11 mouse cellular contexts compared by ENCODE assay signal in the genomic region with DNA sequence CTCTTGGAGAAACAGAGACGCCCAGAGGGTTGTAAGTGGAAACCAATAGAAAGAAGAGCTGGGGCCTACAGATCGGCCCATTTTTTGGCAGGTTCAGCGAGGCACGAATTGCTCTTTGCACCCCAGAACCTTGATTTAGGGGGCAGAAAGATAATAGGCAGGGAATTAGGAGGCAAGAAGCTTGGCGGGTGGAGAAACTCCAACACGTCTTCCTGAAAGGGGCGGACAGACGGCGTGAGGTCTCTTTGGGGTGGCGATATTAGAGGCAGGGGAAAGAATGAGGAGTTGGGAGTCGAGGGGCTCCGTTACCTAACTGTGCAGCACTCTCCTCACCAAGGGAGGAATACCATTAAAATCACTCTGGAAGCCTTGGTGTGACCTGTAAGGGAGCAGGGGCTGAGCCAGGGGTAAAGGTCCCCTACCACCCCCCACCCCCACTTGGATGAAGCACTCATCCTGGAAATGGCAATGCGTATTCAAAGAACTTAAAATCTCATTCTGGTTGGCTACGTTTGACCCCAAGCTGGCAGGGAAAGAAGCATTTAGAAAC. TPM values are rescaled to one million over a fixed set of nuclear protein-coding genes. Genes with fewer than 3 reads are reported as not detected.
DNase-seq lines count a peak whose midpoint lies in the region; ATAC-seq and TF ChIP-seq lines count a peak whose summit lies in the region.
"Had no signal": no experiment of that assay in that cellular context is flagged by ENCODE, and none has a peak within 500 bp of the region (broad histone marks: within the 10 kb centered on the region; RNA-seq: fewer than 3 reads in every experiment).

No protein-coding gene starts in this region.

- ATAC-seq in forebrain, postnatal 0 days: no peak
- ATAC-seq in kidney, postnatal 0 days (replicated peaks; ENCODE audit: low FRiP score, low read depth): no peak
- no peak for ATAC-seq in kidney, embryonic 15.5 days (replicated peaks; ENCODE audit: low FRiP score)
- no peak for ATAC-seq in hindbrain, embryonic 11.5 days (ENCODE audit: low FRiP score)
- ATAC-seq in midbrain, embryonic 14.5 days (ENCODE audit: low FRiP score, low TSS enrichment): no peak
- no peak for ATAC-seq in erythroblast, adult 5-6 weeks (replicated peaks; ENCODE audit: low FRiP score, poor library complexity, severe bottlenecking)

- H3K36me3 ChIP-seq in forebrain, embryonic 10.5 days (replicated peaks): no peaks in the 10 kb centered on the region
- H3K36me3 ChIP-seq in forebrain, postnatal 0 days (ENCODE audit: insufficient read depth): no peaks in the 10 kb centered on the region
- no peaks in the 10 kb centered on the region for H3K36me3 ChIP-seq in kidney, postnatal 0 days (ENCODE audit: insufficient read depth, low read length)
- H3K36me3 ChIP-seq in kidney, embryonic 15.5 days: no peaks in the 10 kb centered on the region
- no peaks in the 10 kb centered on the region for H3K36me3 ChIP-seq in hindbrain, embryonic 11.5 days (ENCODE audit: control insufficient read depth, insufficient read depth, low read length)
- no peaks in the 10 kb centered on the region for H3K36me3 ChIP-seq in midbrain, embryonic 14.5 days (ENCODE audit: control insufficient read depth, insufficient read depth, low read length)

- H3K4me2 ChIP-seq in forebrain, postnatal 0 days (ENCODE audit: low read depth): no peak overlapping the region
- 0 out of 2 replicates have a peak overlapping the region, but pooled peaks have one; percentile 62 for H3K4me2 ChIP-seq in kidney, postnatal 0 days (ENCODE audit: low read length)
- no peak overlapping the region; the same call in 1 of the 2 replicates for H3K4me2 ChIP-seq in kidney, embryonic 15.5 days
- H3K4me2 ChIP-seq in hindbrain, embryonic 11.5 days (replicated peaks; ENCODE audit: low read depth, low read length): no peak overlapping the region
- H3K4me2 ChIP-seq in midbrain, embryonic 14.5 days (ENCODE audit: low read length): no peak overlapping the region

- 1% methylated on average over 14 of the region's 14 CpGs for WGBS in forebrain, embryonic 10.5 days
- WGBS in forebrain, postnatal 0 days: 6% methylated on average over 14 of the region's 14 CpGs
- 4% methylated on average over 14 of the region's 14 CpGs for WGBS in kidney, postnatal 0 days
- WGBS in kidney, embryonic 15.5 days: under 1% methylated on average over 14 of the region's 14 CpGs
- WGBS in hindbrain, embryonic 11.5 days: 2% methylated on average over 14 of the region's 14 CpGs
- whole genome bisulfite sequencing in midbrain, embryonic 14.5 days: 1% methylated on average over 14 of the region's 14 CpGs

- peak overlapping the region; percentile 53; the same call in 1 of the 2 replicates for H3K4me3 ChIP-seq in forebrain, embryonic 10.5 days
- no peak overlapping the region for H3K4me3 ChIP-seq in forebrain, postnatal 0 days (ENCODE audit: low read depth, low read length)
- H3K4me3 ChIP-seq in kidney, postnatal 0 days (replicated peaks; ENCODE audit: low read depth, low read length): peak overlapping the region; percentile 43; the same call in 1 of the 2 replicates
- no peak overlapping the region for H3K4me3 ChIP-seq in kidney, embryonic 15.5 days (replicated peaks)
- H3K4me3 ChIP-seq in hindbrain, embryonic 11.5 days (ENCODE audit: low read depth, low read length): peak overlapping the region; percentile 43; the same call in 1 of the 2 replicates
- no peak overlapping the region for H3K4me3 ChIP-seq in midbrain, embryonic 14.5 days (replicated peaks; ENCODE audit: low read depth, low read length)

- peaks cover 88% of the 10 kb centered on the region for H3K4me1 ChIP-seq in forebrain, embryonic 10.5 days
- peaks cover 6% of the 10 kb centered on the region; the same call in 1 of the 2 replicates for H3K4me1 ChIP-seq in forebrain, postnatal 0 days (ENCODE audit: insufficient read depth)
- peaks cover 9% of the 10 kb centered on the region for H3K4me1 ChIP-seq in kidney, postnatal 0 days (replicated peaks; ENCODE audit: insufficient read depth, low read length)
- H3K4me1 ChIP-seq in kidney, embryonic 15.5 days: peaks cover 53% of the 10 kb centered on the region
- peaks cover 11% of the 10 kb centered on the region for H3K4me1 ChIP-seq in hindbrain, embryonic 11.5 days (replicated peaks; ENCODE audit: control insufficient read depth, insufficient read depth, low read length)
- H3K4me1 ChIP-seq in midbrain, embryonic 14.5 days (ENCODE audit: control insufficient read depth, insufficient read depth, low read length): peaks cover 29% of the 10 kb centered on the region

- TF ChIP-seq CTCF in forebrain, postnatal 0 days (IDR thresholded peaks at IDR 0.05; ENCODE audit: low read depth): no peak
- TF ChIP-seq CTCF in kidney, postnatal 0 days (IDR thresholded peaks at IDR 0.05; ENCODE audit: low read depth): no peak

- no peak overlapping the region for H3K27ac ChIP-seq in forebrain, embryonic 10.5 days
- H3K27ac ChIP-seq in forebrain, postnatal 0 days (ENCODE audit: low read depth, low read length): no peak overlapping the region
- no peak overlapping the region for H3K27ac ChIP-seq in kidney, postnatal 0 days
- no peak overlapping the region for H3K27ac ChIP-seq in kidney, embryonic 15.5 days
- no peak overlapping the region for H3K27ac ChIP-seq in hindbrain, embryonic 11.5 days (ENCODE audit: low read depth, low read length)
- H3K27ac ChIP-seq in midbrain, embryonic 14.5 days (replicated peaks; ENCODE audit: low read depth, low read length): no peak overlapping the region

- no peaks in the 10 kb centered on the region for H3K9me3 ChIP-seq in forebrain, embryonic 10.5 days
- H3K9me3 ChIP-seq in forebrain, postnatal 0 days (ENCODE audit: low read length): no peaks in the 10 kb centered on the region
- no peaks in the 10 kb centered on the region for H3K9me3 ChIP-seq in kidney, postnatal 0 days (replicated peaks; ENCODE audit: low read length)
- H3K9me3 ChIP-seq in kidney, embryonic 15.5 days (replicated peaks): no peaks in the 10 kb centered on the region
- no peaks in the 10 kb centered on the region for H3K9me3 ChIP-seq in hindbrain, embryonic 11.5 days (ENCODE audit: control insufficient read depth, low read length)
- no peaks in the 10 kb centered on the region for H3K9me3 ChIP-seq in midbrain, embryonic 14.5 days (ENCODE audit: control insufficient read depth, low read length)

- H3K9ac ChIP-seq in forebrain, postnatal 0 days: no peak overlapping the region
- no peak overlapping the region for H3K9ac ChIP-seq in kidney, postnatal 0 days (ENCODE audit: low read depth, low read length)
- no peak overlapping the region for H3K9ac ChIP-seq in kidney, embryonic 15.5 days
- no peak overlapping the region for H3K9ac ChIP-seq in hindbrain, embryonic 11.5 days (ENCODE audit: low read depth, low read length)
- no peak overlapping the region for H3K9ac ChIP-seq in midbrain, embryonic 14.5 days (replicated peaks; ENCODE audit: low read length)

- H3K27me3 ChIP-seq in forebrain, embryonic 10.5 days (ENCODE audit: poor library complexity, severe bottlenecking): peaks cover 100% of the 10 kb centered on the region
- H3K27me3 ChIP-seq in forebrain, postnatal 0 days (ENCODE audit: insufficient read depth, low read length): peaks cover 83% of the 10 kb centered on the region
- peaks cover 89% of the 10 kb centered on the region for H3K27me3 ChIP-seq in kidney, postnatal 0 days (ENCODE audit: insufficient read depth, low read length)
- H3K27me3 ChIP-seq in kidney, embryonic 15.5 days: peaks cover 99% of the 10 kb centered on the region
- H3K27me3 ChIP-seq in hindbrain, embryonic 11.5 days (ENCODE audit: control insufficient read depth, insufficient read depth, low read length): peaks cover 89% of the 10 kb centered on the region
- H3K27me3 ChIP-seq in midbrain, embryonic 14.5 days (ENCODE audit: control insufficient read depth, insufficient read depth, low read length): peaks cover 86% of the 10 kb centered on the region

- DNase-seq in forebrain, embryonic 10.5 days (ENCODE audit: extremely low spot score, low spot score): peak; percentile 25
- DNase-seq in forebrain, postnatal 0 days: no peak
- DNase-seq in kidney, postnatal 0 days (ENCODE audit: low spot score): no peak
- peak; percentile 39 for DNase-seq in hindbrain, embryonic 11.5 days (ENCODE audit: low spot score)
- peak; percentile 30 for DNase-seq in midbrain, embryonic 14.5 days
- DNase-seq in layer of hippocampus, adult 18-20 months (ENCODE audit: low spot score in 2 of 2): no peak
- DNase-seq: kidney, adult 8-10 months had no signal

RNA-seq across cellular contexts. Expression of gene Foxb2, which starts 1.5 kb away (rescaled TPM):
- polyA plus RNA-seq in forebrain, embryonic 10.5 days (2016; fragmentation: Nextera tagmentation; extraction: Ambion mirVana): 0.44 and 0.62 TPM in 2 replicates
- 0.62 and 1.4 TPM in 2 replicates for total RNA-seq in forebrain, postnatal 0 days (2014; rRNA removed)
- 0.30 TPM in 1 of 2 replicates, not detected in the other for polyA plus RNA-seq in forebrain, postnatal 0 days (2015; fragmentation: Nextera tagmentation; extraction: Ambion mirVana)
- polyA plus RNA-seq in kidney, postnatal 0 days (2015; fragmentation: Nextera tagmentation; extraction: Ambion mirVana): not detected in 2 replicates
- not detected in 2 replicates for polyA plus RNA-seq in kidney, embryonic 15.5 days (2015; fragmentation: Nextera tagmentation; extraction: Ambion mirVana)
- 0.11 and 0.39 TPM in 2 replicates for polyA plus RNA-seq in hindbrain, embryonic 11.5 days (2014; fragmentation: Nextera tagmentation; extraction: Ambion mirVana)
- not detected in 2 replicates for polyA plus RNA-seq in midbrain, embryonic 14.5 days (2014; fragmentation: Nextera tagmentation; extraction: Ambion mirVana)
- not detected for total RNA-seq in layer of hippocampus, adult 18-20 months (2021)
- not detected in 2 replicates for total RNA-seq in erythroblast, adult 5-6 weeks (2015; ENCODE audit: low replicate concordance)
- not detected in 2 replicates for total RNA-seq in erythroblast, adult 5-6 weeks (2017; ENCODE audit: low replicate concordance)
- total RNA-seq: left cerebral cortex, postnatal 10 days; megakaryocyte progenitor cell, adult 5-6 weeks had no signal

Comparison
In these comparisons a context has a peak if more than half of its experiments do, and no peak if none do; other contexts are left out.
1. DNase-seq: peak in forebrain, embryonic 10.5 days (single experiment), hindbrain, embryonic 11.5 days (single experiment) and midbrain, embryonic 14.5 days (single experiment); none in forebrain, postnatal 0 days (single experiment), kidney, postnatal 0 days (single experiment) and layer of hippocampus, adult 18-20 months (0 of 2).
2. H3K4me3 ChIP-seq: peak in forebrain, embryonic 10.5 days (single experiment), kidney, postnatal 0 days (single experiment) and hindbrain, embryonic 11.5 days (single experiment); none in forebrain, postnatal 0 days (single experiment), kidney, embryonic 15.5 days (single experiment) and midbrain, embryonic 14.5 days (single experiment).